Mouse (Mus musculus) heart, adult 18-20 months (tissue): Measurements from ENCODE around the gene Pcgf2. TPM values are rescaled to one million over a fixed set of nuclear protein-coding genes. Genes with fewer than 3 reads are reported as not detected.
A peak's percentile ranks its signal among the peaks of the same experiment; 100 is the strongest.

Source experiments
- DNase-seq, 2 experiments: peaks; one replicate each; pipeline ENCODE4 v3.0.0; 2021 to 2022; ENCODE audit warnings: mixed read lengths in 1 of 2
- total RNA-seq, 2 experiments: library from RNA; stranded (reverse); gene quantifications; 2 replicates each; pipeline ENCODE4 v1.2.3; 2021

Pcgf2 gene
- total RNA-seq, 2 experiments from 2014 or later: 4.8 to 4.9 TPM

GRCm38 (mm10) chr11:97695712-97696401 lies 4.4 kb downstream of the Pcgf2 start:
- DNase-seq: no peak

DNA sequence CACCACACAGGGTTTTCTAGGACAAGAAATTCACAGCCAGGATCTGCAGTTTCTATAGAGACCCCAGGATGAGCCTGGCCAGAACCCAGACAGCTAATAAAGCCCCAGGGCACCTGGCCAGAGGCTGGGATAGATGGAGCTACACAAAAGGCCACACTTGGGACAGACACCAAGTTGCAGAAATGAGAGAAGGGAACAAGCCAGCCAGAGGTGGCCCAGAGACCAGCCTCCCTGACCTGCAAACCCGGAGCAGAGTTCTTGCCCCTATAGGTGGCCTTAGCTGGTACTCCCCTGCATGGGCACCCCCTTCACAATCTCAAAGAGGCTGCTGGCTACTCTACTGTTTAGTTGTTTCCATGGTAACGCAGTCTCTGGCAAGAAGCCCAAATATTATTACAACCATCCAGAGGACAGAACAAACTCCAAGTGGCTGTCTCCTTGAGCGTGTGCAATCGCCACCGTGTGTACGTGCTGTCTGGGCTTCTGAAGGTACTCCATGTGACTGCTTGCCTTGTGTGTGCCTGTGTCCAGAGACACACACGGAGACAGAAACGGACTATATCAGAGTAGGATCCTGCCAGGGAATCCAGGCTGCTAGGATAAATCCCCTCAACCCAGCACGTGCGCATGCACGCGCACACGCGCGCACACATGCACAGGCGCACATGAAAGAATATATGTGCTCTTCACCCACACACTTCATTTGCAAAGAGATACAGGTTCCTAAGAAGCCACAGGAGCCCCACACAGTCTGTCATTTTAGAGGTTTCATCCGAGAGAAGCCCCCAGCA lies 5.2 kb downstream of the Pcgf2 start:
- peak; percentile 44 to 56 for DNase-seq

GRCm38 (mm10) chr11:97694435-97694834 lies 5.9 kb downstream of the Pcgf2 start:
- no peak for DNase-seq

DNA sequence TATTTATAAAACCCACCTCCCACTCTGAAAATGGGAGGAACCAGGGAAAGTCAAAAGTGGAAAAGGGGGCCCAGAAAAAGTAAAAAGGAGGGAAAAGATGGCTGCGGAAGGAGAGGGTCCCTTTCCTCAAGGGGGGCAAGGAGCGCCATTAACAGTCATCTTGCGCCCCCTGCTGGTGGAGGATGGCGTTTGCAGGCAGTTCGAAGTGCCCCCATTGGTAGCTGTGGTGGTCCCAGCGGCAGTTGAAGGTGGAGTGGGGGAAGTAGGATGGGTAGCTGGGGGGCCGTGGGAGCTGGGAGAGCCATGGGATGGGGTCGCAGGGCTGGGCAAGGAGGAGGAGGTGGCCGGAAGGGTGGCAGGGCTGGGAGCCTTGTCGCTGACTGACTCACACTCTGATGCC lies 10.4 kb downstream of the Pcgf2 start:
- DNase-seq: peak; percentile 57 to 85

DNA sequence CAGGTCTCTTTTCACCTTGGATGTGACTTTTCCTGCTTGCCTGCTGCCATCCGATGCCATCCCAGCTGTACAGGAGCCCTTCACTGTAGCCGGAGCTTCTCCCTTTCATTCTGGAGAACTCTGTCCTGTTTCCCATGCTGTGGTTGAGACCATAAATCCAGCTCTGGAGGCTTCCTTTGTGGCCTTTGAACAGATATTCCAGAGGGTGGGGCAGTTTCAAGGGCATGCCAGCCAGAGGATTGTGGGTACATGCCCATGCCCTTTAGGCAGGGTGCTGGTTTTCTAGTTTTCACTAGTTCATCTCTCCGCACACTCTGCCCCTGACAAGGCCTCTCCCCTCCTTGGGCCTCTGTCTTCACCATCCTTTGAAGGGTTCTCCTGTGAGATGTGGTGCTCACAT lies 13.2 kb downstream of the Pcgf2 start:
- DNase-seq: no peak

DNA sequence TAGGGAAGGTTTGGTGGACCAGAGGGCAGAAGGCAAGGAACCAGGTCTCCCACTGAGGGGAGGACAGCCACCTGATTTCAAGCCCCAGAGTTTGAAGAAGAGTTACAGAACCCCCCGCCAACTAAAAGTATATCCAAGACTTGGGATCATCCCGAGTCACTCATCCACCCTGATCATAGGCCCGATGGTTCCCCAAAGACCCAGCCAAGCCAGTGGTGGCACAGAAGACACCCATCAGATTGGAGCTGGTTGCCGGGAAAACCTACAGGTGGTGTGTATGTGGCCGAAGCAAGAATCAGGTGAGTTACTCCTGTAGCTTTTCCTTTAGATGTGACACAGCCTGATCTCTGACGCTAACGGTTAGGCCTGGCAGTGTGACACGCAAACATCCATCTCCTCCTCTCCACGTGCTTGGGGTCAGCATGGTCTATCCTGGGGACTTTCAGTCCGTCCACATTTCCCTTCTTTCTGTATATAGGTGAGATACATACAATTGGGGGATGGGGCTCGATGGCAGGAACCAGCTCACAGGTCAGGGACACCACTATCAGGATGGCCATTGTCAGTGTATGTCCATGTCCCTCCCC lies 13.9 kb downstream of the Pcgf2 start:
- peak in 1 of 2 experiments; percentile 53 for DNase-seq

- DNase-seq: peak; percentile 95 to 98
Measured at GRCm38 (mm10) chr11:97685613-97686321, 14.5 kb downstream of the Pcgf2 start, which contains the start of gene Cisd3. Gene Cisd3, plus strand, starts transcription at chr11:97685826.

DNA sequence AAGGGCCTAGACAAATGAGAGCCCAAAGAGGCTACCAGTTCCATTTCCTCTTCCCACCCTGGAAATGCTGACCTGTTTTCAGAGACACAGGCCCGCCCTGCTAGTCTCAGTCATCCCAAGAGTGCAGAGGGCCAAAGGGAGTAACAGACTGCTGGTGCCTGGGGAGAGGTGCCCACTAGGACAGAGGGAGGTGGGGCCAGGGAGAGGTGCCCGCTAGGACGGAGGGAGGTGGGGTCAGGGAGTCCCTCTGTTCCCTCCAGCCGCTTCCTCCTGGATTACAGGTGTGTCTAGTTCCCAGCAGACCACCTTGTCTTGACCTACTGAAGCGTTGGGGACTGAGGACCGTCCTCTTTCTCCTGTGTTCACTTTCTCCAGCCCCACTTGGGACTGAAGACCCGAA lies 15.5 kb downstream of the Pcgf2 start:
- DNase-seq: peak in 1 of 2 experiments; percentile 41

GRCm38 (mm10) chr11:97684063-97684680 lies 16.1 kb downstream of the Pcgf2 start:
- no peak for DNase-seq

GRCm38 (mm10) chr11:97682504-97683055 lies 17.7 kb downstream of the Pcgf2 start:
- DNase-seq: no peak

DNA sequence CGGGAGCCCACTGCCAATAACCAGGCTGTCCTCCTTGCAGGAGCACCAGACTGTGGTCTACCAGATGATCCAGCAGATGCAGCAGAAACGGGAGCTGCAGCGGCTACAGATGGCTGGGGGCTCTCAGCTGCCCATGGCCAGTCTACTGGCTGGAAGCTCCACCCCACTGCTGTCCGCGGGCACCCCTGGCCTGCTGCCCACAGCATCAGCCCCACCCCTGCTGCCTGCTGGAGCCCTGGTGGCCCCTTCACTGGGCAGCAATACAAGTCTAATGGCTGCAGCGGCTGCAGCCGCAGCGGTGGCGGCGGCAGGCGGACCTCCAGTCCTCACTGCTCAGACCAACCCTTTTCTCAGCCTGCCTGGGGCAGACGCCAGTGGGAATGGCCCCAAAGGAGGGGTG lies 19.9 kb downstream of the Pcgf2 start:
- no peak for DNase-seq

DNA sequence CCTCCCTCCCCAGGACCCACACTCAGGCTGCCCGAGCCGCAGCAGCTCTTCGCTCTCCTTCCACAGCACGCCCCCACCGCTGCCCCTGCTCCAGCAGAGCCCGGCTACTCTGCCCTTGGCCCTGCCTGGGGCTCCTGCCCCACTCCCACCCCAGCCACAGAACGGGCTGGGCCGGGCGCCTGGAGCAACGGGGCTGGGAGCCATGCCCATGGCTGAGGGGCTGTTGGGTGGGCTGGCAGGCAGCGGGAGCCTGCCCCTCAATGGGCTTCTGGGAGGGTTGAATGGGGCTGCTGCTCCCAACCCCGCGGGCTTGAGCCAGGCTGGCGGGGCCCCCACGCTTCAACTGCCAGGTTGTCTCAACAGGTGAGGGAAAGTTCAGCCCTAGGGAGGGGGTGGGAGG lies 22.0 kb downstream of the Pcgf2 start:
- DNase-seq: no peak

DNA sequence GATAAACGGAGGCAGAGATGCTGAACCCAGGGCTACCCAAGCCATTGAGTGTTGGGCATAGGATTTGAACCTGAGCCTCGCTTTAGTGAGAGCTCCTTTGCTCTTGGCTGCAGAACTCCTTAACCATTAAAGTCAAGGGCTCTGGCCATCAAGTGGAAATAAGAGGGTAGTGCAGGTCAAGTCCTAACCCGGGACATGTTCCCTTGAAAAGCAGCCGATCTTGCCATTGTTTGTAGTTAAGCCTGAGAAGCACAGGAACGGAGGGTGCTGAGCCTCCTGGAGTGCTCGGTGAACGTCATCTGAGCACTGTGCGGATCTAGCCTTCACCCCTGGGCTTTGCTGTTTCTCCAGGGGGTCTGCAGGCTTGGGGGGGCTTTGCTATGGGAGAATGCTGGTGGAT lies 22.5 kb downstream of the Pcgf2 start:
- no peak for DNase-seq

- no peak for DNase-seq
Measured at GRCm38 (mm10) chr11:97677381-97677780, 22.9 kb downstream of the Pcgf2 start.

DNA sequence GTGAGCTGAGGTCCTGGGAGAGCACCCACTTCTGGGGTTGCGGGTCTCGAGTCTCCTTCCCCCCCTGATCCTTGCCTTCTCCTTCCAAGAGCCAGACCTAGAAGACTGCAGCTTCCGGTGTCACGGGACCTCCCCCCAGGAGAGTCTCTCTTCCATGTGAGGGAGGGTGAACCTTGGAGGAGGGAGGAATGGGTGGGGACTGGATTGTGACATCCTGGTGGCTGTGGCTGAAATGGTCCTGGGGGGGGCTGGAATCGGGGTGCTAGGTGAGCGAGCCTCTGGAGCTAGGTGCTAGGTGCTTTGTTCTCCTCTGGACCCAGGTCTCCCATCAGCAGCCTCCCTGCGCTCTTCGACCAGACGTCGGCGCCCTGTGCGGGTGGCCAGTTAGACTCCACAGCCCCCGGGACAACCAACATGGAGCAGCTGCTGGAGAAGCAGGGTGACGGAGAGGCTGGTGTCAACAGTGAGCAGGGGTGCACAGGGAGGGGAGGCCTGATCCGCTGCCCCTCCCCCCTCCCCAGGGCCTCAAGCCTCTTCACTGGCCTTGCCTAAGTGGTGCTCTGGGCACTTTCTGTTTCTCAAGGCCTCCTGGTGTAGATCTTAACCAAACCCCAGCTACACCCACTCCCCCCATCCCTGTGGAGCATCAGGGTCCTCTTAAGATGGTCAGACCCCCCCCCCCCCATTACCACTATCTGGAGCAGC lies 24.1 kb downstream of the Pcgf2 start:
- DNase-seq: no peak

- DNase-seq: no peak
Measured at GRCm38 (mm10) chr11:97673148-97673547, 27.1 kb downstream of the Pcgf2 start.

DNA sequence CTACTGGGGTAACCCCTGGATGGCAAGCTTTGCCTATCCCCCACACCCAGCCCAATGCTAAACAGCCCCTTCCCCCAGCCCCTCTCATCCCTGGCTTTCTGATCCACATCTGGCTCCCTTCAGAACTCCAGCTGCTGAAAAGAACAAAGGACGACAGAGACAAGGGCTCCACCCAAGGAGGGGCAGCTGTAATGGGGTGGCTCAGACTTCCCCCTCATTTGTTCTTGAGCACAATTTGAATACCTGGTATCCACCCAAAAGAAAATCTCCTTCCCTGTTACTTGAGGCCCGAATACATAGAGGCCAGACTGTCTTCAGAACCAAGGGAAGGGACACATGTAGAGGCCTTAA lies 29.1 kb downstream of the Pcgf2 start:
- DNase-seq: no peak

GRCm38 (mm10) chr11:97670234-97671176 lies 29.8 kb downstream of the Pcgf2 start:
- DNase-seq: peak in 1 of 2 experiments; percentile 39

DNA sequence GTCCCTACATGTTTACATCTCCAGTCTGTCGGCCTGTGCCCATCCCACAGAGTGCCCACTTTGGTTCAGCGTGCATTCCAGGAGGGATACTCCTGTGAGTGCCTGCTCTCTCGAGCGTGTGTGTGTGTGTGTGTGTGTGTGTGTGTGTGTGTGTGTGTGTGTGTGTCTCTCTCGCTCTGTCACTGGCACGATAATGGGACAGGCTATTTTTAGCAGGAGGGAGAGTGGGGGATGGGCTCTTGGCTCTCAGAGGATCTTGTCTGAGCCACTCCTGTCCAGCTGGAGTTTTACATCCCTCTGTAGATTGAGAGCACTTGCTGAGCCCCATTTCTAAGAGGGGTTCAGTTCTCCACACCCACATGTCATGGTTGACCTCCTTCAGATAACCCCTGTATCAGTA lies 30.5 kb downstream of the Pcgf2 start:
- peak; percentile 80 for DNase-seq

DNA sequence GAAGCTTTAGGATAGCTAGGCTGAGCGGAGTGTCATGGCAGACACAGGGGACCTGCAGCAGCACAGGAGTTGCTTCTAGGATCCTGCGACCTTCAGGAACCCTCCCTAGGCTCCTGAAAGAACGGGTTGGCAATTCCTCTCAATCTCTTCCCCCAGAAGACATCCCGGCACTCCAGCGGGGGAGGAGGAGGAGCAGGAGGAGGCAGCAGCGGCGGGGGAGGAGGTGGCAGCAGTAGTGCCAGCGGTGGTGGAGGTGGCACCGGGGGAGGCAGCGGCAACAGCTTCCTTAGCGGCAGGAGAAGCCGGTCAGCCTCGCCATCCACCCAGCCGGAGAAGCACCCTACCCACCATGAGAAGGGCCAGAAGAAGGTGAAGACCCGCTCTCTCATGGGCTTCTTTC lies 31.0 kb downstream of the Pcgf2 start:
- no peak for DNase-seq
